Mouse (Mus musculus) heart, adult 10 weeks (tissue): Measurements from ENCODE around the gene Pgf. TPM values are rescaled to one million over a fixed set of nuclear protein-coding genes. Genes with fewer than 3 reads are reported as not detected.

Experiments
- polyA plus RNA-seq: library from polyadenylated mRNA; stranded (reverse); fragments of 350-450 nt; fragmentation: Illumina TruSeq; extraction: RNeasy Lipid Tissue Mini Kit (QIAGEN cat#74804); gene quantifications from one replicate; pipeline ENCODE4 v1.2.3, GENCODE M21; 2014; ENCODE audit warnings: low read depth, low replicate concordance

The Pgf gene
- polyA plus RNA-seq, result 5.2 TPM

GRCm38 (mm10) chr12:85177740-85178239 is at the start of gene Pgf:
Gene Pgf, minus strand, starts transcription at chr12:85177790.

GRCm38 (mm10) chr12:85219236-85219904 is 41.8 kb upstream of the Pgf start, which contains the start of gene Eif2b2:
Gene Eif2b2, plus strand, starts transcription at chr12:85219481.

GRCm38 (mm10) chr12:85151002-85151774 is 26.4 kb downstream of the Pgf start, which contains the start of gene Rps6kl1:
Gene Rps6kl1, minus strand, starts transcription at chr12:85151264.

Other genes starting within 250 kb of the Pgf start
- gene Fcf1, start 206.9 kb downstream of the Pgf start, polyA plus RNA-seq, result 53.0 TPM
- gene Arel1, start 206.9 kb downstream of the Pgf start, polyA plus RNA-seq, result 31.0 TPM
- 23.5 TPM for gene Ylpm1, start 181.5 kb downstream of the Pgf start, polyA plus RNA-seq
- 2.2 TPM for gene Prox2, start 67.0 kb downstream of the Pgf start, polyA plus RNA-seq
- 505 TPM for gene Dlst, start 67.0 kb downstream of the Pgf start, polyA plus RNA-seq
- 1.9 TPM for gene Rps6kl1, start 26.5 kb downstream of the Pgf start, polyA plus RNA-seq
- gene Eif2b2, start 41.7 kb upstream of the Pgf start, polyA plus RNA-seq, result 33.5 TPM
- 9.8 TPM for gene Mlh3, start 92.8 kb upstream of the Pgf start, polyA plus RNA-seq
- gene Acyp1, start 110.6 kb upstream of the Pgf start, polyA plus RNA-seq, result 37.1 TPM
- gene Zc2hc1c, start 110.8 kb upstream of the Pgf start, polyA plus RNA-seq, result 1.8 TPM
- 88.3 TPM for gene Nek9, start 161.6 kb upstream of the Pgf start, polyA plus RNA-seq
- 181 TPM for gene Tmed10, start 197.1 kb upstream of the Pgf start, polyA plus RNA-seq